Mouse (Mus musculus) limb, embryonic 15.5 days (tissue): ENCODE results near the gene 2410004B18Rik. TPM values are rescaled to one million over a fixed set of nuclear protein-coding genes. Genes with fewer than 3 reads are reported as not detected.

Source experiments
- polyA plus RNA-seq: library from polyadenylated mRNA; unstranded; fragments of >200 nt; fragmentation: Nextera tagmentation; extraction: Ambion mirVana; gene quantifications from 2 replicates; pipeline ENCODE4 v1.2.1, GENCODE M21; 2015

Gene 2410004B18Rik
- polyA plus RNA-seq, 1 experiment from 2014 or later = 45.7 TPM

Other genes starting within 250 kb of the 2410004B18Rik start
- gene Ddah1, start 179.3 kb upstream of the 2410004B18Rik start, polyA plus RNA-seq = 48.5 and 50.3 TPM in 2 replicates
- gene Bcl10, start 15.2 kb upstream of the 2410004B18Rik start, polyA plus RNA-seq = 50.2 and 53.7 TPM in 2 replicates
- 1.7 and 1.8 TPM in 2 replicates for gene Syde2, start 49.9 kb downstream of the 2410004B18Rik start, polyA plus RNA-seq
- 0.25 TPM in 1 of 2 replicates, not detected in the other for gene Wdr63, start 170.1 kb downstream of the 2410004B18Rik start, polyA plus RNA-seq
- gene Mcoln3, start 179.4 kb downstream of the 2410004B18Rik start, polyA plus RNA-seq = 1.8 and 2.1 TPM in 2 replicates
- 2.0 and 2.3 TPM in 2 replicates for gene Mcoln2, start 211.8 kb downstream of the 2410004B18Rik start, polyA plus RNA-seq